Mouse (Mus musculus) heart, adult 2 months (tissue): ENCODE measurements around the gene Slc25a26. TPM values are rescaled to one million over a fixed set of nuclear protein-coding genes. Genes with fewer than 3 reads are reported as not detected.

Source experiments
- DNase-seq, 2 experiments: peaks; one replicate each; pipeline ENCODE4 v3.0.0; 2021
- H3K27ac ChIP-seq: fragments of 200-600 bp; 2 replicates; pipeline ENCODE4 v1.8.1; 2022
- H3K27me3 ChIP-seq: fragments of 200-500 bp; 2 replicates; pipeline ENCODE4 v1.6.1; 2012; ENCODE audit warnings: mild to moderate bottlenecking, low read length, inconsistent platforms, mixed read lengths; ENCODE audit not compliant: control insufficient read depth, insufficient read depth
- H3K36me3 ChIP-seq: fragments of 200-500 bp; 2 replicates; pipeline ENCODE4 v1.6.1; 2012; ENCODE audit warnings: low read length, inconsistent platforms; ENCODE audit not compliant: control insufficient read depth, insufficient read depth
- H3K4me1 ChIP-seq: fragments of 200-500 bp; 2 replicates; pipeline ENCODE4 v1.6.1; 2011; ENCODE audit warnings: low read length; ENCODE audit not compliant: control insufficient read depth, insufficient read depth
- H3K4me3 ChIP-seq: fragments of 200-600 bp; 2 replicates; pipeline ENCODE4 v1.8.1; 2022
- H3K79me2 ChIP-seq: fragments of 200-500 bp; replicated peaks from 2 replicates; pipeline ENCODE4 v1.6.1; 2012; ENCODE audit warnings: mild to moderate bottlenecking, inconsistent platforms, low read length, moderate library complexity, mixed read lengths; ENCODE audit not compliant: control insufficient read depth, insufficient read depth
- H3K9ac ChIP-seq: fragments of 200-500 bp; 2 replicates; pipeline ENCODE4 v1.6.1; 2012; ENCODE audit warnings: low read depth, mild to moderate bottlenecking, control low read depth, inconsistent platforms, low read length, mixed read lengths
- CTCF ChIP-seq: fragments of 200-600 bp; IDR thresholded peaks from 2 replicates; pipeline ENCODE4 v1.8.1; 2022; ENCODE audit warnings: antibody characterized with exemption, mild to moderate bottlenecking, moderate library complexity
- EP300 ChIP-seq: fragments of 200-500 bp; IDR thresholded peaks from 2 replicates; pipeline ENCODE4 v1.6.1; 2011; ENCODE audit warnings: low read depth, low read length, control low read depth; ENCODE audit not compliant: insufficient read depth
- POLR2A ChIP-seq: fragments of 200-500 bp; IDR thresholded peaks from 2 replicates; pipeline ENCODE4 v1.6.1; 2011; ENCODE audit warnings: mild to moderate bottlenecking, low read depth, low read length, control low read depth; ENCODE audit not compliant: insufficient read depth
- WGBS: fragments of 180-500 bp; shearing (Covaris S2); methylation state at CpG from one replicate; pipeline ENCODE4 v1.1.7; 2018; 5-methylcytosine and 5-hydroxymethylcytosine counted together
- intact Hi-C: fragments of 180-260 bp; cut with DNase I; formaldehyde crosslinking; loops from one replicate; pipeline ENCODE4 v1.15.1; 2025
- long read RNA-seq: library from polyadenylated mRNA; stranded (forward); transcript quantifications from one replicate; pipeline ENCODE4 v2.0.0, GENCODE M21; 2021
- polyA plus RNA-seq: library from polyadenylated mRNA; depleted of rRNA; stranded (reverse); fragments of >200 nt; gene quantifications from 2 replicates; pipeline ENCODE4 v1.2.3, GENCODE M21; 2012; rRNA removed
- total RNA-seq, 2 experiments: library from RNA; stranded (reverse); gene quantifications; 2 replicates each; pipeline ENCODE4 v1.2.3; 2021

Gene Slc25a26
- 10 to 100 TPM; 18.0 to 19.2 TPM for total RNA-seq
- 18.7 and 33.6 TPM in 2 replicates for polyA plus RNA-seq
- long read RNA-seq, partial matches to known transcripts, result 10 of 17 reads
- long read RNA-seq, other reads (novel, unspliced or antisense), result 4 of 17 reads

DNA sequence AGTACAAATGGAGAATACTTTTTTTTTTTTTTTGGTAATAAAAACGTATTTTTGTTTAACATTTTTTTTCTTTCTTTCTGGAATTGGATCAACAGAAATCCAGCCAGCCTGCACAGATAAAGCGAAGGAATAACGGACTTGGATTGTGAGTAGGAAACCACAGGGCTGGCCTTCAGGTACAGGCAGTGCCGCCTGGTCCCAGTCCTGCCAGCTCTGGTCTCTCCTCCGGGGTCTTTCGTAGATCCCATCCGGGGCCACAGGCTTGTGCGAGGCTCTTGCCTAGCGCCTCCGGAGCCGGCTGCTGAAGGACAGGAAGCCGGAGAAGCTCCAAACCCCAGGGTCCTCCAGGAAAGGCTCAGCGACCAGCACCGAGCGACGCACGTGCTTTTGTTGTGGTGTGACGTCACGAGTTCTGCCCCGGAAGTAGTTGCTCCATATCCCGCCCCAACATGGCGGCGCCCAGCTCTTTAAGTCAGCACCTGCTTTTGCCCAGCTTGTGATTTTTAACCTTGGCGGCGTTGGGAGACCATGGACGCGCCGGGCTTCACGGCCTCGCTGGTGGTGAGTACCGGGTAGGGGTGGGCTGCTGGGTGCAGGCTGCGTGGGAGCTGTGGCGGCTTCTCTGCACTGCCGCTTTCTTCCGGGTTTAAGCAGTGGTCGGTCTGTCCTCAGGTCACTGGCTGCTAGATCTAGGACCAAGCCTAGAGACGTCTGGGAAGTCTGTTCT lies at the start of gene Slc25a26:
TSS of gene Slc25a26 (plus strand) at position 435 of the 727 bp plus-strand sequence.
- peak within 1 kb of the TSS; percentile 96 for H3K9ac ChIP-seq
- peak; percentile 89 to 91 for DNase-seq
- under 1% methylated on average over 37 of the region's 37 CpGs for WGBS
- peaks cover 4% of the 10 kb centered on the region; the same call in 1 of the 2 replicates for H3K36me3 ChIP-seq
- TF ChIP-seq EP300 (peak; percentile 32; the same call in 1 of the 2 replicates), CTCF (no peak), POLR2A (0 out of 2 replicates have a peak, but pooled peaks have one; percentile 43)
- H3K4me3 ChIP-seq, result peak within 1 kb of the TSS; percentile 88
- H3K4me1 ChIP-seq, result no peaks in the 10 kb centered on the region; the same call in none of the 2 replicates
- no peaks in the 10 kb centered on the region; the same call in 1 of the 2 replicates for H3K27me3 ChIP-seq
- H3K27ac ChIP-seq, result peak within 1 kb of the TSS; percentile 59
- peaks cover 2% of the 10 kb centered on the region; the same call in 1 of the 2 replicates for H3K79me2 ChIP-seq
- intact Hi-C loops, result no loop called here

DNA sequence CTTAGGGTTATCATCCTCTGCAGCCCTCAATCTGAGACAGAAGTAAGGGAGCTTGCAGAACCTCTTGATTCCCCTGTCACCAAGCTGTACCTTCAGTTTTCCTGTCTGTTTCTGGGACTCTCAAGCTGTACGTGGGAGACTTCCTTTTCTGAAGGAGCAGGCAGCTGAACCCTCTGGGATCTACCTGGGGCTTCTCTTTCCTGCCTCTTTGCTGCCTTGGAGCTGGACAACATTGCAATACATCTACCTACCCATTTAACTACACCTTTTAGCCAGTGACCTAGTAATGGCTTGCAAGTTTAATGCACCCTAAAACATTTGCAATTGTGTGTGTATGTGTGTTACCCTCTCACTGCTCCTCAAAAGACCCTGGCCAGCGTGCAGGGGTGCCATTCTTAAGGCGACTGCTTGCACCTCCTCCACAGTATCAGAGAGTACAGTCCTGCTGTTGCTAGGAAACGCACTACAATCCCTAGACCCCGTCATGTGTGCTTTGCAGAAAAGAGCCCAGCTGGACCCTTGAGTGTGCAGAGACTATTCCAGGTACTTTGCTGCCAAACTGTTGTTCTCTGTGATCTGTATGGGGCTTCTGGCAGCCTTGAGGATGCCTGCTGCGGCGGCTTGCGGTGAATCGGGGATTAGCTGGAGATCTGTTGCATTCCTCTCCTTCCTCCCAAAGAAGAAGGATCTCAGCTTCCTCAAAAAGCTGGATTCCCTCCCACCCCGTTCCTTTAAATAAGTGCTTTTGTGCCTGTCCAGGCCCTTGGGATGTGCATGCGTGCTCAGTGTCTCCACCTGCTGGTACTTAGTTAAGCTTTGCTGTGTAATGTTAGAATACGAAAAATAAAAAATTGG lies 35.9 kb upstream of the Slc25a26 start:
- 22% methylated on average over 12 of the region's 12 CpGs for WGBS
- no peak for TF ChIP-seq EP300
- peak; percentile 90 for TF ChIP-seq CTCF
- intact Hi-C loops, result loop anchor here (1.0 to 10.0 kb wide), 3 partner anchors 52 to 383 kb away; no protein-coding TSS in a partner anchor
- Histone ChIP-seq H3K36me3 (no peaks in the 10 kb centered on the region), H3K27ac (no peak overlapping the region), H3K4me1 (peaks cover 2% of the 10 kb centered on the region; the same call in 1 of the 2 replicates), H3K27me3 (no peaks in the 10 kb centered on the region), H3K9ac (no peak overlapping the region), H3K4me3 (no peak overlapping the region), H3K79me2 (no peaks in the 10 kb centered on the region; the same call in 1 of the 2 replicates)
- peak; percentile 11 to 26 for DNase-seq

DNA sequence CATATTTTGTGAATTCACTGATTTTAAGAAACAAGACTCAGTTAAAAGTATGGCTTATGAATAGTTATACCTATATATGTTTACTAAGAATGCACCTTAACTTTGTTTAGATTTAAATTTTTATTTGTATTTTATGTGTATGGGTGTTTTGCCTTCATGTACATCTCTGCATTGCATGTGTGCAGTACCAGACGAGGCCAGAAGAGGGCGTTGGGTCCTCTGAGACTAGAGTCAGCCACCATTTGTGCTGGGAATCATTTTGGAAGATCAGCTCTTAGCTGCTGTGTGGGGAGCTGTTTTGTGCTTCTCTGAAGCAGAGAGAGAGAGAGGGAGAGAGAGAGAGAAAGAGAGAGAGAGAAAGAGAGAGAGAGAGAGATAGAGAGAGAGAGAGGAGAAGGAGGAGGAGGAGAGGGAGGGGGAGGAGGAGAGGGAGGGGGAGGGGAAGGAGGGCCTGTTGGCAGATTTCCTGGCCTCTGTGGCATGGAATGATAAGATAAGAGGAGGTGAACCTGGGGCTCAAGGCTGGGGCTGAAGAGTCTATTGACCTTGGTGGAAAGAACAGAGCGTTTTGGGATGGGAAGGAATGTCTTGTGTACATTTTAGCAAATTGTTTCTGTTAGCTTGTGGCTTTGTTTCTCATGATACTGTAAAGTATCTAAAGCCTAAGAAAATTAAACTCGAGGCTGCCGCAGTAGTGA lies 33.5 kb upstream of the Slc25a26 start:
- Histone ChIP-seq H3K27ac (no peak overlapping the region), H3K27me3 (no peaks in the 10 kb centered on the region), H3K9ac (no peak overlapping the region), H3K4me3 (no peak overlapping the region), H3K4me1 (peaks cover 2% of the 10 kb centered on the region; the same call in 1 of the 2 replicates), H3K36me3 (no peaks in the 10 kb centered on the region), H3K79me2 (no peaks in the 10 kb centered on the region; the same call in 1 of the 2 replicates)
- TF ChIP-seq CTCF (peak; percentile 57), POLR2A (no peak)
- intact Hi-C loops, result loop anchor here (5.0 to 10.0 kb wide), 2 partner anchors 179 to 302 kb away; no protein-coding TSS in a partner anchor
- 21% methylated on average over 5 of the region's 5 CpGs for WGBS
- no peak for DNase-seq

DNA sequence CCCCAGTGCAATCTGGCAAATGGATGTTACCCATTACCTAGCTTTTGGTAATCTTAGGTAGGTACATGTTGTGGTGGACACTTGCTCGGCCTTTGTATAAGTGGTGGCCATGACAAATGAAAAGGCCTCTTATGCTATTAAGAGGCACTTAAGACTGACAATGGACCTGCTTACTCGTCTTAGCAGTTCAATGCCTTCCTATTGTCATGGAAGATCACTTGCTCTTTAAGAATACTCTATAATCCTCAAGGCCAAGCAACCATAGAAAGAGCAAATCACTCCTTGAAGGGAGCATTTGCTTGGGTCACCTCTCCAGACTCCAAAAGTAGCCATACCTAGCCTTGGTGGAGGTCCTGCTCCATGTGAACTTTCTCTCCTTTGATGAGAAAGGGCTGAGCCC lies 7.4 kb upstream of the Slc25a26 start:
- TF ChIP-seq CTCF (no peak), EP300 (no peak), POLR2A (no peak)
- Histone ChIP-seq H3K36me3 (no peaks in the 10 kb centered on the region), H3K27me3 (no peaks in the 10 kb centered on the region; the same call in 1 of the 2 replicates), H3K9ac (no peak overlapping the region), H3K27ac (no peak overlapping the region), H3K79me2 (no peaks in the 10 kb centered on the region), H3K4me1 (no peaks in the 10 kb centered on the region), H3K4me3 (no peak overlapping the region)
- 61% methylated on average over 2 of the region's 2 CpGs for WGBS
- DNase-seq, result no peak
- intact Hi-C loops, result no loop called here

DNA sequence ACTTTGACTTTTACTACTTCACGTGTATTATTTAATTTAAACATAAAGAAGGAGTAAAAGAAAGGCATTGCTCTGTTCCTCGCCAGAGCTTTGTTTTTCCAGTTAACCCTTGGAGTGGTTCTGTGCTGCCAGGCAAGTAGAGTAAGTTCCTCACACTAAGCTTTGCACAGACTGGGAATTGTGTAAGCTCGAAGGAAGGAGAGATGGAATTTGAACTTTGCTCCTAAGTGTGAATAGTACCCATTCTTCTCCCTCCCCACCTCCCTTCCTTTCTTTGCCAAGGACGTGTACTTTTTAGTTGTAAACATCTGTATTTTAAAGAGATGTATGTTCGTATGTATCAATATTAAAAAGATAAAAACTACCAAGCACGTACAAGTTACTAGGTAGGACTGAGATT lies 3.8 kb downstream of the Slc25a26 start:
- intact Hi-C loops, result no loop called here
- no peak for DNase-seq
- no peak overlapping the region for H3K4me3 ChIP-seq
- H3K79me2 ChIP-seq, result peaks cover 2% of the 10 kb centered on the region; the same call in 1 of the 2 replicates
- H3K36me3 ChIP-seq, result peaks cover 4% of the 10 kb centered on the region; the same call in 1 of the 2 replicates
- 61% methylated on average over 6 of the region's 6 CpGs for WGBS
- H3K27ac ChIP-seq, result no peak overlapping the region
- TF ChIP-seq POLR2A, result no peak
- TF ChIP-seq EP300, result no peak
- TF ChIP-seq CTCF, result no peak
- no peaks in the 10 kb centered on the region; the same call in none of the 2 replicates for H3K4me1 ChIP-seq
- no peak overlapping the region for H3K9ac ChIP-seq
- H3K27me3 ChIP-seq, result no peaks in the 10 kb centered on the region
